Mouse (Mus musculus) right cerebral cortex, postnatal 25 days (tissue): ENCODE measurements around the gene 2200002D01Rik.

Experiments
- DNase-seq: peaks from one replicate; pipeline ENCODE4 v3.0.0; 2022

Gene 2200002D01Rik

GRCm38 (mm10) chr7:29248261-29248841 is at the start of gene 2200002D01Rik:
2200002D01Rik (minus strand) TSS chr7:29248466.
- no peak for DNase-seq

GRCm38 (mm10) chr7:29296998-29297397 is 48.7 kb upstream of the 2200002D01Rik start:
- DNase-seq = no peak

GRCm38 (mm10) chr7:29295861-29296647 is 47.8 kb upstream of the 2200002D01Rik start:
- DNase-seq = no peak

GRCm38 (mm10) chr7:29294111-29294761 is 46.0 kb upstream of the 2200002D01Rik start:
- DNase-seq = no peak

- no peak for DNase-seq
These were observed 45.1 kb upstream of the 2200002D01Rik start for GRCm38 (mm10) chr7:29293131-29294065.

- no peak for DNase-seq
These were observed 44.3 kb upstream of the 2200002D01Rik start for GRCm38 (mm10) chr7:29292458-29293098.

GRCm38 (mm10) chr7:29291616-29292457 is 43.6 kb upstream of the 2200002D01Rik start:
- DNase-seq = no peak

- no peak for DNase-seq
These were observed 42.6 kb upstream of the 2200002D01Rik start for GRCm38 (mm10) chr7:29290691-29291485.

- no peak for DNase-seq
These were observed 41.6 kb upstream of the 2200002D01Rik start for GRCm38 (mm10) chr7:29289856-29290255.

GRCm38 (mm10) chr7:29288942-29289638 is 40.8 kb upstream of the 2200002D01Rik start, which contains the start of gene Ppp1r14a:
Ppp1r14a (plus strand) TSS chr7:29289308.
- DNase-seq = peak; percentile 23

GRCm38 (mm10) chr7:29288079-29288478 is 39.8 kb upstream of the 2200002D01Rik start:
- no peak for DNase-seq

- DNase-seq = no peak
These were observed 39.2 kb upstream of the 2200002D01Rik start for GRCm38 (mm10) chr7:29287481-29287880.

- no peak for DNase-seq
These were observed 36.3 kb upstream of the 2200002D01Rik start for GRCm38 (mm10) chr7:29284523-29284922.

GRCm38 (mm10) chr7:29283876-29284275 is 35.6 kb upstream of the 2200002D01Rik start:
- no peak for DNase-seq

GRCm38 (mm10) chr7:29282074-29282554 is 33.8 kb upstream of the 2200002D01Rik start:
- DNase-seq = no peak

- DNase-seq = peak; percentile 58
These were observed 33.2 kb upstream of the 2200002D01Rik start, which contains the start of gene Spint2 for GRCm38 (mm10) chr7:29281201-29282073. Spint2 (minus strand) TSS chr7:29281912.

GRCm38 (mm10) chr7:29280801-29281200 is 32.5 kb upstream of the 2200002D01Rik start:
- no peak for DNase-seq

GRCm38 (mm10) chr7:29279924-29280323 is 31.7 kb upstream of the 2200002D01Rik start:
- no peak for DNase-seq
